Mouse (Mus musculus): ENCODE measurements at regions not wholly inside any gene's neighbourhood (a gene's known extent, or its start where the extent isn't known, plus 50 kb on each side); places are given as distances from the start of the nearest gene placed in this dataset.

GRCm38 (mm10) chr8:7796156-7796555 lies 864.9 kb downstream of the Efnb2 start:
- TF ChIP-seq CHD2 (IDR thresholded peaks at IDR 0.05; ENCODE audit: low read length) = no peak
- no peak for TF ChIP-seq MAX (IDR thresholded peaks at IDR 0.05; ENCODE audit: low read length)
- no peak for TF ChIP-seq CTCF (IDR thresholded peaks at IDR 0.05 in 2 of 3, conservative IDR thresholded peaks at IDR 0.05 in 1 of 3; ENCODE audit: control insufficient read depth in 1 of 3, insufficient read depth in 1 of 3, low read depth in 2 of 3, low read length in 3 of 3, poor library complexity in 1 of 3, severe bottlenecking in 1 of 3)
- TF ChIP-seq ZNF384 (IDR thresholded peaks at IDR 0.05; ENCODE audit: low read depth, low read length) = no peak
- TF ChIP-seq MYB (IDR thresholded peaks at IDR 0.05; ENCODE audit: low read depth, low read length) = no peak
- no peak for TF ChIP-seq USF1 (IDR thresholded peaks at IDR 0.05; ENCODE audit: low read depth, low read length)
- no peak for TF ChIP-seq UBTF (IDR thresholded peaks at IDR 0.05; ENCODE audit: borderline replicate concordance, insufficient read depth, low read depth, low read length)
- TF ChIP-seq ZMIZ1 (IDR thresholded peaks at IDR 0.05; ENCODE audit: low read depth, low read length) = no peak
- TF ChIP-seq EP300 (IDR thresholded peaks at IDR 0.05; ENCODE audit: low read depth in 1 of 2, low read length in 2 of 2) = no peak
- TF ChIP-seq NRF1 (IDR thresholded peaks at IDR 0.05; ENCODE audit: insufficient read depth, low read depth, low read length, poor library complexity, severe bottlenecking) = no peak
- no peak for TF ChIP-seq E2F4 (IDR thresholded peaks at IDR 0.05; ENCODE audit: borderline replicate concordance, low read depth, low read length)
- TF ChIP-seq GABPA (IDR thresholded peaks at IDR 0.05; ENCODE audit: low read depth, low read length) = no peak
- no peak for TF ChIP-seq SIN3A (IDR thresholded peaks at IDR 0.05; ENCODE audit: low read length)
- TF ChIP-seq HCFC1 (IDR thresholded peaks at IDR 0.05; ENCODE audit: low read depth, low read length) = no peak
- no peaks in the 10 kb centered on the region for H3K9me3 ChIP-seq (replicated peaks; ENCODE audit: insufficient read depth, low read length)
- H3K36me3 ChIP-seq (ENCODE audit: control insufficient read depth in 1 of 2, insufficient read depth in 2 of 2, low read length in 2 of 2) = no peaks in the 10 kb centered on the region
- H3K27me3 ChIP-seq (ENCODE audit: control insufficient read depth in 1 of 2, insufficient read depth in 2 of 2, low read length in 2 of 2) = no peaks in the 10 kb centered on the region
- no peak overlapping the region for H3K4me3 ChIP-seq (ENCODE audit: control insufficient read depth in 1 of 2, insufficient read depth in 1 of 2, low read depth in 2 of 2, low read length in 2 of 2)
- DNase-seq (ENCODE audit: low read depth, low spot score) = no peak
- no peaks in the 10 kb centered on the region for H3K4me1 ChIP-seq (ENCODE audit: control insufficient read depth in 1 of 2, insufficient read depth in 2 of 2, low read length in 2 of 2)
- no peaks in the 10 kb centered on the region for H3K79me2 ChIP-seq (ENCODE audit: control insufficient read depth, insufficient read depth, low read length, poor library complexity)
- no peak overlapping the region for H3K9ac ChIP-seq (ENCODE audit: control insufficient read depth, low read depth, low read length, poor library complexity, severe bottlenecking)
- H3K27ac ChIP-seq (ENCODE audit: control insufficient read depth, low read depth, low read length) = no peak overlapping the region

GRCm38 (mm10) chr8:7763820-7764219 lies 897.2 kb downstream of the Efnb2 start:
- no peaks in the 10 kb centered on the region for H3K36me3 ChIP-seq (ENCODE audit: control insufficient read depth in 1 of 2, insufficient read depth in 2 of 2, low read length in 2 of 2)
- no peak for DNase-seq (ENCODE audit: low read depth, low spot score)
- H3K27me3 ChIP-seq (ENCODE audit: control insufficient read depth in 1 of 2, insufficient read depth in 2 of 2, low read length in 2 of 2) = no peaks in the 10 kb centered on the region
- no peaks in the 10 kb centered on the region for H3K9me3 ChIP-seq (replicated peaks; ENCODE audit: insufficient read depth, low read length)
- H3K4me3 ChIP-seq (ENCODE audit: control insufficient read depth in 1 of 2, insufficient read depth in 1 of 2, low read depth in 2 of 2, low read length in 2 of 2) = no peak overlapping the region
- H3K9ac ChIP-seq (ENCODE audit: control insufficient read depth, low read depth, low read length, poor library complexity, severe bottlenecking) = no peak overlapping the region
- TF ChIP-seq TCF12 (IDR thresholded peaks at IDR 0.05; ENCODE audit: low read depth, low read length) = no peak
- no peak overlapping the region for H3K27ac ChIP-seq (ENCODE audit: control insufficient read depth, low read depth, low read length)
- H3K79me2 ChIP-seq (ENCODE audit: control insufficient read depth, insufficient read depth, low read length, poor library complexity) = no peaks in the 10 kb centered on the region
- H3K4me1 ChIP-seq (ENCODE audit: control insufficient read depth in 1 of 2, insufficient read depth in 2 of 2, low read length in 2 of 2) = no peaks in the 10 kb centered on the region

DNA sequence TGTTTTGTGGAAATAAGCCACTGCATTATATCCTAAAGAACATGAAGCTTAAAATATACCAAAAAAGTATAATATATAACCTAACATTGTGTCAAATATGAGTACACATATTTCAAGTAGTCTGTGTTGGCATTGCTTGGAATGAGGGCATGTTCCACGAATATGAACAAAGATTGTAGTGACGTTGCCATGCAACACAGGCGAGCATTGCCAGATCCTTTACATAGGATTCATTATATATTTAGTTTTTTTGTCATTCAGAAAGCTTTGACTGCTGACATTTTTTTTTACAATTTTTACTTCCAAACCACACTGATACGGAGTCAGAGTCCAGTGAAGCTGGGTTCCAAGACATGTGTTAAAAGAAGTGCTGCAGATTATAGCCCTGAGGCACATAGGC lies 900.1 kb downstream of the Efnb2 start:
- no peaks in the 10 kb centered on the region for H3K9me3 ChIP-seq (replicated peaks; ENCODE audit: insufficient read depth, low read length)
- H3K27ac ChIP-seq (ENCODE audit: control insufficient read depth, low read depth, low read length) = no peak overlapping the region
- H3K36me3 ChIP-seq (ENCODE audit: control insufficient read depth in 1 of 2, insufficient read depth in 2 of 2, low read length in 2 of 2) = no peaks in the 10 kb centered on the region
- H3K79me2 ChIP-seq (ENCODE audit: control insufficient read depth, insufficient read depth, low read length, poor library complexity) = no peaks in the 10 kb centered on the region
- H3K4me3 ChIP-seq (ENCODE audit: control insufficient read depth in 1 of 2, insufficient read depth in 1 of 2, low read depth in 2 of 2, low read length in 2 of 2) = no peak overlapping the region
- no peaks in the 10 kb centered on the region for H3K4me1 ChIP-seq (ENCODE audit: control insufficient read depth in 1 of 2, insufficient read depth in 2 of 2, low read length in 2 of 2)
- TF ChIP-seq MYC (IDR thresholded peaks at IDR 0.05; ENCODE audit: low read depth, low read length) (no peak), ZC3H11A (IDR thresholded peaks at IDR 0.05; ENCODE audit: low read depth, low read length) (no peak), MAX (IDR thresholded peaks at IDR 0.05; ENCODE audit: low read length) (no peak), POLR2AphosphoS5 (IDR thresholded peaks at IDR 0.05; ENCODE audit: borderline replicate concordance, low read depth, low read length) (no peak), ELF1 (IDR thresholded peaks at IDR 0.05; ENCODE audit: low read depth, low read length) (no peak), NRF1 (IDR thresholded peaks at IDR 0.05; ENCODE audit: insufficient read depth, low read depth, low read length, poor library complexity, severe bottlenecking) (no peak), MAZ (IDR thresholded peaks at IDR 0.05; ENCODE audit: low read depth, low read length) (no peak), MXI1 (IDR thresholded peaks at IDR 0.05; ENCODE audit: low read depth, low read length) (no peak), CTCF (IDR thresholded peaks at IDR 0.05 in 2 of 3, conservative IDR thresholded peaks at IDR 0.05 in 1 of 3; ENCODE audit: control insufficient read depth in 1 of 3, insufficient read depth in 1 of 3, low read depth in 2 of 3, low read length in 3 of 3, poor library complexity in 1 of 3, severe bottlenecking in 1 of 3) (no peak), E2F4 (IDR thresholded peaks at IDR 0.05; ENCODE audit: borderline replicate concordance, low read depth, low read length) (no peak)
- no peaks in the 10 kb centered on the region for H3K27me3 ChIP-seq (ENCODE audit: control insufficient read depth in 1 of 2, insufficient read depth in 2 of 2, low read length in 2 of 2)
- no peak for DNase-seq (ENCODE audit: low read depth, low spot score)
- H3K9ac ChIP-seq (ENCODE audit: control insufficient read depth, low read depth, low read length, poor library complexity, severe bottlenecking) = no peak overlapping the region
